Mouse (Mus musculus): ENCODE results near the gene Psmc3. TPM values are rescaled to one million over a fixed set of nuclear protein-coding genes. Genes with fewer than 3 reads are reported as not detected.
A peak's percentile ranks its signal among the peaks of the same experiment; 100 is the strongest.

Gene Psmc3
- total and polyA plus RNA-seq, 3 experiments, result 112 to 252 (median 216) TPM

GRCm38 (mm10) chr2:91077957-91078313, 24.1 kb downstream of the Psmc3 start:
- H3K79me2 ChIP-seq (replicated peaks; ENCODE audit: control insufficient read depth, insufficient read depth, low read length), result no peaks in the 10 kb centered on the region
- no peaks in the 10 kb centered on the region for H3K27me3 ChIP-seq (ENCODE audit: control insufficient read depth, insufficient read depth, low read length)
- 45% methylated on average over 12 of the region's 12 CpGs for WGBS
- peaks cover 2% of the 10 kb centered on the region for H3K4me1 ChIP-seq (ENCODE audit: control insufficient read depth, insufficient read depth, low read length)
- H3K36me3 ChIP-seq (ENCODE audit: control insufficient read depth, insufficient read depth, low read length), result no peaks in the 10 kb centered on the region
- intact Hi-C loops (cut with DNase I), result no loop called here
- TF ChIP-seq POLR2A (IDR thresholded peaks at IDR 0.05; ENCODE audit: insufficient read depth, low read depth, low read length) (no peak), CTCF (IDR thresholded peaks at IDR 0.05) (no peak), EP300 (IDR thresholded peaks at IDR 0.05; ENCODE audit: insufficient read depth, low read depth, low read length) (no peak)
- no peak for DNase-seq
- no peak overlapping the region for H3K4me3 ChIP-seq
- no peak overlapping the region for H3K9ac ChIP-seq (ENCODE audit: low read depth, low read length)
- no peak overlapping the region for H3K27ac ChIP-seq

GRCm38 (mm10) chr2:91078314-91079025, 24.7 kb downstream of the Psmc3 start:
- Histone ChIP-seq H3K27me3 (ENCODE audit: control insufficient read depth, insufficient read depth, low read length) (no peaks in the 10 kb centered on the region), H3K4me3 (peak overlapping the region; percentile 28; the same call in 1 of the 2 replicates), H3K9ac (ENCODE audit: low read depth, low read length) (peak overlapping the region; percentile 61), H3K36me3 (ENCODE audit: control insufficient read depth, insufficient read depth, low read length) (no peaks in the 10 kb centered on the region), H3K79me2 (replicated peaks; ENCODE audit: control insufficient read depth, insufficient read depth, low read length) (no peaks in the 10 kb centered on the region), H3K27ac (no peak overlapping the region), H3K4me1 (ENCODE audit: control insufficient read depth, insufficient read depth, low read length) (peaks cover 2% of the 10 kb centered on the region)
- TF ChIP-seq EP300 (IDR thresholded peaks at IDR 0.05; ENCODE audit: insufficient read depth, low read depth, low read length) (no peak), CTCF (IDR thresholded peaks at IDR 0.05) (no peak), POLR2A (IDR thresholded peaks at IDR 0.05; ENCODE audit: insufficient read depth, low read depth, low read length) (no peak)
- intact Hi-C loops (cut with DNase I), result no loop called here
- peak in 1 of 2 experiments; percentile 37 for DNase-seq
- 3% methylated on average over 28 of the region's 36 CpGs for WGBS

DNA sequence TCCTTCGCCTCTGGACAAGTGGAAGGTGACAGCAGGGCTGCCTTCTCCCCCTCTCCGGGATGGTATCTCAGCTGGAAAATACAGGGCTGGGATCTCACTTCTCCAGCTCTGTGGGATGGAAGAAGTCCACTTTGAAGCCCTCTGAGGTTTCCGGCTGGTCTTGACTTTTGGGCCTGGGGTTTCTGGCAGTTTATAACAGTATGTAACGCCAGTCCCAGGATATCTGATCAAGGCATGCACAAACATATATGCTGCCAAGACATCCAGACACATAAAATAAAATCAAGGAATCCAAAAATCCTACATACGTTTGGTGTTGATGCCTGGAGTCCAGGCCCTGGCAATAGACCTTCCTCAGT, 25.2 kb downstream of the Psmc3 start:
- intact Hi-C loops (cut with DNase I), result no loop called here
- Histone ChIP-seq H3K36me3 (ENCODE audit: control insufficient read depth, insufficient read depth, low read length) (no peaks in the 10 kb centered on the region), H3K4me3 (peak overlapping the region; percentile 28; the same call in 1 of the 2 replicates), H3K79me2 (replicated peaks; ENCODE audit: control insufficient read depth, insufficient read depth, low read length) (no peaks in the 10 kb centered on the region), H3K4me1 (ENCODE audit: control insufficient read depth, insufficient read depth, low read length) (peaks cover 2% of the 10 kb centered on the region), H3K9ac (ENCODE audit: low read depth, low read length) (peak overlapping the region; percentile 61), H3K27me3 (ENCODE audit: control insufficient read depth, insufficient read depth, low read length) (no peaks in the 10 kb centered on the region), H3K27ac (no peak overlapping the region)
- WGBS, result 45% methylated on average over 5 of the region's 5 CpGs
- no peak for DNase-seq
- TF ChIP-seq CTCF (IDR thresholded peaks at IDR 0.05), result no peak
- no peak for TF ChIP-seq POLR2A (IDR thresholded peaks at IDR 0.05; ENCODE audit: insufficient read depth, low read depth, low read length)
- TF ChIP-seq EP300 (IDR thresholded peaks at IDR 0.05; ENCODE audit: insufficient read depth, low read depth, low read length), result no peak

- intact Hi-C loops (cut with DNase I), result no loop called here
- DNase-seq, result peak in 1 of 2 experiments; percentile 41
- Histone ChIP-seq H3K9ac (ENCODE audit: low read depth, low read length) (no peak overlapping the region), H3K4me3 (no peak overlapping the region), H3K79me2 (replicated peaks; ENCODE audit: control insufficient read depth, insufficient read depth, low read length) (no peaks in the 10 kb centered on the region), H3K36me3 (ENCODE audit: control insufficient read depth, insufficient read depth, low read length) (no peaks in the 10 kb centered on the region), H3K4me1 (ENCODE audit: control insufficient read depth, insufficient read depth, low read length) (peaks cover 2% of the 10 kb centered on the region), H3K27ac (no peak overlapping the region), H3K27me3 (ENCODE audit: control insufficient read depth, insufficient read depth, low read length) (no peaks in the 10 kb centered on the region)
- WGBS, result 70% methylated on average over 8 of the region's 8 CpGs
- TF ChIP-seq POLR2A (IDR thresholded peaks at IDR 0.05; ENCODE audit: insufficient read depth, low read depth, low read length), result no peak
- TF ChIP-seq EP300 (IDR thresholded peaks at IDR 0.05; ENCODE audit: insufficient read depth, low read depth, low read length), result no peak
- no peak for TF ChIP-seq CTCF (IDR thresholded peaks at IDR 0.05)
Measured at GRCm38 (mm10) chr2:91080784-91081513, 27.1 kb downstream of the Psmc3 start.

DNA sequence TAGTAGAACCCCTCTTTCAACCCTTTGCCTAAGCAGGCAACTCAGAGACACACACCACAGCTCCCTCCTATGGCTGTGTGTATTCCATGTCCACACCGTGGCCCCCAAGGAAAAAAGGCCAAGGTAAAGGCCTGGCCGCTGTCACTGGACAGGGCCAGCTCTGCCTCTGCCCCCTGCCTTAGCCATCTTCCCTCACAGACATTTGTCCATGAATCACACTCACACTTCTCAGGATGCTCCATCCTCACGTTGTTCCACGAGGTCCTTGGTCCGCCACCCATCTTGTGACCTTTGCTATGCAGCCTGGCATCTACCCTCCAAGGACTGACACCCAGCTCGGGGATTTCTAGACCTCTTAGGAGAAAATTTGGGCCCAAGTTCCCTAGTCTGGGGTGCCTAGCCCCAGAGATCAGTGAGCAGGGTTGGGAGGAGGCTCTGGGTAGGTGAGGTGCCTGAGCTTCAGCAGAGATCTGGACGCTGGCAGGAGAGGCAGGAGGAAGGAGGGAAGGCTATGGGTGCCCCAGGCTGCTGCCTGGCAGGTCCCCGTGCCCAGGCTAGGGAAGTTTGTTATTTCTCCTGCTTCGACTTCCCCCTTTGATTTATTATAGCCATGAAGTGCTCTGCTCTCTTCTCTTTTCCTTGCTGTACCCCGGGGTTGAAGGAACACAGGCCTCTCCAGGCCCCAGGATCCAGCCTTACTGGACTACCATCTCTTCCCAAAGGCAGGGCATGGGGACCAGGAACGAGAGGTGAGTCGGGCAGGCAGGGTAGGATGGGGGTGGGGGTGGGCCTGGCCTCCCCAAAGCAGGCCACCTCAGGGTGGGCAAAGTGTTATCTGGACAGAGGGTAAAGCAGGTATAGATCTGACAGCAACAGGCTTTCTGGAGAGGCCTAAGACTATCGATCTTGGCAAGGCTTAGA, 28.2 kb downstream of the Psmc3 start, which contains the start of gene Spi1:
Gene Spi1, plus strand, starts transcription at position 616 of the 921 bp plus-strand sequence.
- H3K4me3 ChIP-seq, result no peak within 1 kb of the TSS
- no peaks in the 10 kb centered on the region for H3K79me2 ChIP-seq (replicated peaks; ENCODE audit: control insufficient read depth, insufficient read depth, low read length)
- no peaks in the 10 kb centered on the region for H3K36me3 ChIP-seq (ENCODE audit: control insufficient read depth, insufficient read depth, low read length)
- peak within 1 kb of the TSS; percentile 12; the same call in 1 of the 2 replicates for H3K9ac ChIP-seq (ENCODE audit: low read depth, low read length)
- peaks cover 2% of the 10 kb centered on the region for H3K4me1 ChIP-seq (ENCODE audit: control insufficient read depth, insufficient read depth, low read length)
- peak within 1 kb of the TSS; percentile 72 for H3K27ac ChIP-seq
- no peaks in the 10 kb centered on the region for H3K27me3 ChIP-seq (ENCODE audit: control insufficient read depth, insufficient read depth, low read length)
- WGBS, result 84% methylated on average over 13 of the region's 13 CpGs
- TF ChIP-seq CTCF (IDR thresholded peaks at IDR 0.05) (no peak), EP300 (IDR thresholded peaks at IDR 0.05; ENCODE audit: insufficient read depth, low read depth, low read length) (no peak), POLR2A (IDR thresholded peaks at IDR 0.05; ENCODE audit: insufficient read depth, low read depth, low read length) (no peak)
- DNase-seq, result no peak
- intact Hi-C loops (cut with DNase I), result no loop called here
